Mouse (Mus musculus): ENCODE measurements around the gene Kcnd1.

DNA sequence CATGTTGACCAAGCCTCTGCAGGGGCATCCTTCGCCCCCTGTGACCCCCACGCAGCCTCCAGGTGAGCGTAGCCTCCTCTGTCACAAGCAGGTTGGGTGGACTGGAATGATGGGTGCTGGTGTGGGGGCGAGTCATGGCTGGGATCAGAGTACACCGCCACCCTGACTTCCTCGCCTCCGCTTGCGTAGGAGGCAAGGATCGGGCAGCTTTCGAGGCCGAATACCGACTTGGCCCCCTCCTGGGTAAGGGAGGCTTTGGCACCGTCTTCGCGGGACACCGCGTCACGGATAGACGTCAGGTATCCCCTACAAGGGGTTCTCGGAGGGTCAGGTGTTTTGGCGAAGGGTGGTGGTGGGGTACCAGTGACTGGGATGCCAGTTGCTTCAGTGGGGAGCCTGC, 56.4 kb downstream of the Kcnd1 start:
- TF ChIP-seq POLR2A (IDR thresholded peaks at IDR 0.05; ENCODE audit: borderline replicate concordance, extremely low read depth, insufficient read depth, insufficient read length, poor library complexity, severe bottlenecking) = no peak
- no peak for TF ChIP-seq CTCF (IDR thresholded peaks at IDR 0.05; ENCODE audit: borderline replicate concordance, extremely low read depth, insufficient read depth, insufficient read length)

All from brain, embryonic 14.5 days (tissue).